Mouse (Mus musculus) E14TG2a.4 (cell line): ENCODE measurements around the gene Eps15l1.

ENCODE experiments used
- CTCF ChIP-seq: conservative IDR thresholded peaks from 2 replicates; pipeline ENCODE4 v1.5.1; 2014; ENCODE audit warnings: low read length
- NANOG ChIP-seq: IDR thresholded peaks from 2 replicates; pipeline ENCODE4 v1.6.1; 2014; ENCODE audit warnings: borderline replicate concordance, low read length, mixed read lengths
- POU5F1 ChIP-seq: IDR thresholded peaks from 2 replicates; pipeline ENCODE4 v1.6.1; 2014; ENCODE audit warnings: low read length, borderline replicate concordance

DNA sequence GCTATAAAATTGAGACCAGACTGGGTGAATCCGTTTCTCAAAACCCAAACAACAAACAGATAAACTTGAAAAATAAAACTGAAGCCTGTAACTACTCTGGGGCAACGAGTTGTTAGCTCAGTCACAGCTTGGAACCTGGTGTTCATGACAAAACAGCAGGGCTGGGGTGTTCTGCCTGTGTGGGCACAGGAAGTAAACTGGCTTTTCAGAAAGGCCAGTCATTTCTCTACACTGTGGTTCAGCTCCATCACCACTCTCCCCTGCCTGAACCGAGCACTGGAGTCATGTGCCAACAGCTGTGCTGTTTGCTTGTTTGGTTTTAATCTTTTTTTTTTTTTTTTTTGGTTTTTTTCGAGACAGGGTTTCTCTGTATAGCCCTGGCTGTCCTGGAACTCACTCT is 77.5 kb downstream of the Eps15l1 start:
- TF ChIP-seq CTCF (no peak), POU5F1 (no peak), NANOG (no peak)
